Mouse (Mus musculus) small intestine, adult 2 months (tissue): ENCODE results near the gene Arrb2. TPM values are rescaled to one million over a fixed set of nuclear protein-coding genes. Genes with fewer than 3 reads are reported as not detected.
A peak's percentile ranks its signal among the peaks of the same experiment; 100 is the strongest.

ENCODE experiments used
- H3K27ac ChIP-seq: fragments of 200-500 bp; 2 replicates; pipeline ENCODE4 v1.5.1; 2012; ENCODE audit warnings: low read depth, low read length, control low read depth, inconsistent platforms; ENCODE audit not compliant: insufficient read depth
- H3K27me3 ChIP-seq: fragments of 200-500 bp; 2 replicates; pipeline ENCODE4 v1.6.1; 2012; ENCODE audit warnings: mild to moderate bottlenecking, moderate library complexity, low read length, inconsistent platforms; ENCODE audit not compliant: control insufficient read depth, insufficient read depth
- H3K36me3 ChIP-seq: fragments of 200-500 bp; 2 replicates; pipeline ENCODE4 v1.6.1; 2012; ENCODE audit warnings: mild to moderate bottlenecking, low read length, control low read depth, inconsistent platforms; ENCODE audit not compliant: control insufficient read depth, insufficient read depth
- H3K4me1 ChIP-seq: fragments of 200-500 bp; 2 replicates; pipeline ENCODE4 v1.6.1; 2012; ENCODE audit warnings: low read length, inconsistent platforms, mixed read lengths; ENCODE audit not compliant: control insufficient read depth, insufficient read depth, insufficient read length
- H3K4me3 ChIP-seq: fragments of 200-500 bp; 2 replicates; pipeline ENCODE4 v1.5.1; 2012; ENCODE audit warnings: low read depth, mild to moderate bottlenecking, control low read depth, inconsistent platforms, low read length, moderate library complexity
- CTCF ChIP-seq: fragments of 200-500 bp; IDR thresholded peaks from 2 replicates; pipeline ENCODE4 v1.5.1; 2012; ENCODE audit warnings: low read depth, mild to moderate bottlenecking, control low read depth, inconsistent platforms, low read length, moderate library complexity, mixed read lengths; ENCODE audit not compliant: insufficient replicate concordance, insufficient read length; ENCODE audit errors: extremely low read depth
- POLR2A ChIP-seq: fragments of 200-500 bp; IDR thresholded peaks from 2 replicates; pipeline ENCODE4 v1.6.1; 2012; ENCODE audit warnings: low read depth, mild to moderate bottlenecking, control low read depth, inconsistent platforms, low read length, moderate library complexity
- WGBS: fragments of 180-500 bp; shearing (Covaris S2); methylation state at CpG from one replicate; pipeline ENCODE4 v1.1.7; 2018; 5-methylcytosine and 5-hydroxymethylcytosine counted together
- polyA plus RNA-seq: library from polyadenylated mRNA; depleted of rRNA; stranded (reverse); fragments of >200 nt; gene quantifications from 2 replicates; pipeline ENCODE4 v1.2.3, GENCODE M21; 2012

Gene Arrb2
- polyA plus RNA-seq, 1 experiment, result 23.2 TPM

GRCm38 (mm10) chr11:70433951-70434350, 1.5 kb downstream of the Arrb2 start:
- H3K36me3 ChIP-seq, result peaks cover 18% of the 10 kb centered on the region; the same call in 1 of the 2 replicates
- H3K27ac ChIP-seq, result peak overlapping the region; percentile 35
- TF ChIP-seq CTCF, result no peak
- no peak for TF ChIP-seq POLR2A
- H3K4me1 ChIP-seq, result no peaks in the 10 kb centered on the region
- peak overlapping the region; percentile 55 for H3K4me3 ChIP-seq
- 93% methylated on average over 3 of the region's 3 CpGs for WGBS
- H3K27me3 ChIP-seq, result no peaks in the 10 kb centered on the region

GRCm38 (mm10) chr11:70435476-70435875, 3.0 kb downstream of the Arrb2 start:
- 69% methylated on average over 5 of the region's 5 CpGs for WGBS
- TF ChIP-seq POLR2A, result no peak
- no peak for TF ChIP-seq CTCF
- no peaks in the 10 kb centered on the region for H3K27me3 ChIP-seq
- H3K27ac ChIP-seq, result peak overlapping the region; percentile 31; the same call in 1 of the 2 replicates
- H3K4me1 ChIP-seq, result no peaks in the 10 kb centered on the region
- peak overlapping the region; percentile 14 for H3K4me3 ChIP-seq
- H3K36me3 ChIP-seq, result peaks cover 28% of the 10 kb centered on the region

GRCm38 (mm10) chr11:70437426-70437825, 5.0 kb downstream of the Arrb2 start:
- TF ChIP-seq POLR2A, result no peak
- no peak for TF ChIP-seq CTCF
- Histone ChIP-seq H3K27ac (no peak overlapping the region), H3K27me3 (no peaks in the 10 kb centered on the region), H3K4me3 (no peak overlapping the region), H3K36me3 (peaks cover 30% of the 10 kb centered on the region), H3K4me1 (no peaks in the 10 kb centered on the region)
- WGBS, result 79% methylated on average over 6 of the region's 6 CpGs

- 93% methylated on average over 7 of the region's 7 CpGs for WGBS
- no peaks in the 10 kb centered on the region for H3K27me3 ChIP-seq
- H3K4me1 ChIP-seq, result no peaks in the 10 kb centered on the region
- no peak for TF ChIP-seq CTCF
- TF ChIP-seq POLR2A, result no peak
- H3K36me3 ChIP-seq, result peaks cover 30% of the 10 kb centered on the region
- H3K27ac ChIP-seq, result no peak overlapping the region
- H3K4me3 ChIP-seq, result no peak overlapping the region
Measured at GRCm38 (mm10) chr11:70438728-70439374, 6.4 kb downstream of the Arrb2 start.

- 43% methylated on average over 4 of the region's 4 CpGs for WGBS
- H3K36me3 ChIP-seq, result peaks cover 30% of the 10 kb centered on the region
- no peaks in the 10 kb centered on the region for H3K27me3 ChIP-seq
- H3K4me3 ChIP-seq, result no peak overlapping the region
- TF ChIP-seq POLR2A (no peak), CTCF (no peak)
- H3K27ac ChIP-seq, result no peak overlapping the region
- H3K4me1 ChIP-seq, result no peaks in the 10 kb centered on the region
Measured at GRCm38 (mm10) chr11:70440637-70441036, 8.2 kb downstream of the Arrb2 start.

GRCm38 (mm10) chr11:70441882-70442281, 9.4 kb downstream of the Arrb2 start:
- TF ChIP-seq CTCF (no peak), POLR2A (no peak)
- WGBS, result 88% methylated on average over 7 of the region's 7 CpGs
- no peak overlapping the region for H3K4me3 ChIP-seq
- peaks cover 21% of the 10 kb centered on the region for H3K36me3 ChIP-seq
- no peak overlapping the region for H3K27ac ChIP-seq
- no peaks in the 10 kb centered on the region for H3K27me3 ChIP-seq
- H3K4me1 ChIP-seq, result no peaks in the 10 kb centered on the region

GRCm38 (mm10) chr11:70443964-70444363, 11.5 kb downstream of the Arrb2 start:
- H3K36me3 ChIP-seq, result peaks cover 12% of the 10 kb centered on the region
- H3K4me3 ChIP-seq, result no peak overlapping the region
- WGBS, result 65% methylated on average over 3 of the region's 3 CpGs
- H3K4me1 ChIP-seq, result no peaks in the 10 kb centered on the region
- TF ChIP-seq POLR2A (no peak), CTCF (no peak)
- no peaks in the 10 kb centered on the region for H3K27me3 ChIP-seq
- no peak overlapping the region for H3K27ac ChIP-seq
